Mouse (Mus musculus): Measurements from ENCODE around the gene Zfp143.
"Not testable (repeated sequence)": the region's sequence is repeated elsewhere in the genome, so short reads cannot be mapped to it uniquely, and the experiment has no call there.

The Zfp143 gene

GRCm38 (mm10) chr7:110091670-110092069 lies 30.7 kb downstream of the Zfp143 start:
- intact Hi-C loops (cut with DNase I), result no loop called here

GRCm38 (mm10) chr7:110096332-110096731 lies 35.3 kb downstream of the Zfp143 start:
- intact Hi-C loops (cut with DNase I), result no loop called here

- intact Hi-C loops (cut with DNase I), result no loop called here
Observed at GRCm38 (mm10) chr7:110097106-110097793, 36.2 kb downstream of the Zfp143 start.

GRCm38 (mm10) chr7:110100854-110101253 lies 39.8 kb downstream of the Zfp143 start:
- intact Hi-C loops (cut with DNase I), result no loop called here

- intact Hi-C loops (cut with DNase I), result no loop called here
Observed at GRCm38 (mm10) chr7:110101266-110101665, 40.2 kb downstream of the Zfp143 start.

- intact Hi-C loops (cut with DNase I), result no loop called here
Observed at GRCm38 (mm10) chr7:110105041-110105440, 44.0 kb downstream of the Zfp143 start.

- intact Hi-C loops (cut with DNase I), result no loop called here
Observed at GRCm38 (mm10) chr7:110106633-110107032, 45.6 kb downstream of the Zfp143 start.

- intact Hi-C loops (cut with DNase I), result not testable (repeated sequence)
Observed at GRCm38 (mm10) chr7:110108524-110108923, 47.5 kb downstream of the Zfp143 start.

- intact Hi-C loops (cut with DNase I), result no loop called here
Observed at GRCm38 (mm10) chr7:110108967-110109610, 48.1 kb downstream of the Zfp143 start.

GRCm38 (mm10) chr7:110110061-110110656 lies 49.1 kb downstream of the Zfp143 start:
- intact Hi-C loops (cut with DNase I), result no loop called here

GRCm38 (mm10) chr7:110114699-110115098 lies 53.7 kb downstream of the Zfp143 start:
- intact Hi-C loops (cut with DNase I), result no loop called here

GRCm38 (mm10) chr7:110116731-110117291 lies 55.8 kb downstream of the Zfp143 start:
- intact Hi-C loops (cut with DNase I), result no loop called here

- intact Hi-C loops (cut with DNase I), result no loop called here
Observed at GRCm38 (mm10) chr7:110118448-110118847, 57.4 kb downstream of the Zfp143 start.

GRCm38 (mm10) chr7:110120157-110120784 lies 59.3 kb downstream of the Zfp143 start:
- intact Hi-C loops (cut with DNase I), result loop anchor here (5.0 kb wide), 1 partner anchor 37 kb away; no protein-coding TSS in a partner anchor

GRCm38 (mm10) chr7:110121162-110121515 lies 60.1 kb downstream of the Zfp143 start:
- intact Hi-C loops (cut with DNase I), result loop anchor here (5.0 kb wide), 1 partner anchor 36 kb away; no protein-coding TSS in a partner anchor

GRCm38 (mm10) chr7:110121516-110122288 lies 60.7 kb downstream of the Zfp143 start, which contains the start of gene Wee1:
Wee1 (plus strand) TSS chr7:110122046.
- intact Hi-C loops (cut with DNase I), result loop anchor here (5.0 kb wide), 1 partner anchor 36 kb away; no protein-coding TSS in a partner anchor

- intact Hi-C loops (cut with DNase I), result loop anchor here (5.0 kb wide), 1 partner anchor 35 kb away; no protein-coding TSS in a partner anchor
Observed at GRCm38 (mm10) chr7:110122289-110122564, 61.2 kb downstream of the Zfp143 start.

- intact Hi-C loops (cut with DNase I), result loop anchor here (5.0 kb wide), 1 partner anchor 35 kb away; no protein-coding TSS in a partner anchor
Observed at GRCm38 (mm10) chr7:110122565-110123422, 61.8 kb downstream of the Zfp143 start.

GRCm38 (mm10) chr7:110123844-110124555 lies 63.0 kb downstream of the Zfp143 start:
- intact Hi-C loops (cut with DNase I), result loop anchor here (5.0 kb wide), 1 partner anchor 33 kb away; no protein-coding TSS in a partner anchor

Data from adrenal gland (tissue).